Mouse (Mus musculus) 3T3-L1 (cell line): ENCODE data around the gene Rptor.
A peak's percentile ranks its signal among the peaks of the same experiment; 100 is the strongest.

Experiments
- DNase-seq: peaks from one replicate; pipeline ENCODE4 v3.0.0-alpha.2; 2015; ENCODE audit warnings: low read depth, low spot score

Gene Rptor

GRCm38 (mm10) chr11:119847076-119847475, 244.4 kb downstream of the Rptor start:
- no peak for DNase-seq

GRCm38 (mm10) chr11:119847569-119847968, 244.9 kb downstream of the Rptor start:
- no peak for DNase-seq

- no peak for DNase-seq
Observed at GRCm38 (mm10) chr11:119848189-119848588, 245.5 kb downstream of the Rptor start.

- DNase-seq = peak; percentile 60
Observed at GRCm38 (mm10) chr11:119855999-119856398, 253.3 kb downstream of the Rptor start.

- peak; percentile 27 for DNase-seq
Observed at GRCm38 (mm10) chr11:119862523-119863299, 260.0 kb downstream of the Rptor start.

GRCm38 (mm10) chr11:119863421-119863821, 260.7 kb downstream of the Rptor start:
- DNase-seq = peak; percentile 91

GRCm38 (mm10) chr11:119866837-119867236, 264.1 kb downstream of the Rptor start:
- DNase-seq = no peak

- DNase-seq = no peak
Observed at GRCm38 (mm10) chr11:119868138-119868537, 265.4 kb downstream of the Rptor start.

GRCm38 (mm10) chr11:119868556-119868955, 265.9 kb downstream of the Rptor start:
- DNase-seq = no peak

- DNase-seq = no peak
Observed at GRCm38 (mm10) chr11:119871141-119871540, 268.4 kb downstream of the Rptor start.

GRCm38 (mm10) chr11:119873643-119874042, 270.9 kb downstream of the Rptor start:
- DNase-seq = no peak

- no peak for DNase-seq
Observed at GRCm38 (mm10) chr11:119874841-119875240, 272.1 kb downstream of the Rptor start.

GRCm38 (mm10) chr11:119875685-119876084, 273.0 kb downstream of the Rptor start:
- no peak for DNase-seq

- DNase-seq = no peak
Observed at GRCm38 (mm10) chr11:119877124-119877523, 274.4 kb downstream of the Rptor start.

GRCm38 (mm10) chr11:119879573-119879972, 276.9 kb downstream of the Rptor start:
- DNase-seq = no peak

- DNase-seq = no peak
Observed at GRCm38 (mm10) chr11:119883646-119884045, 280.9 kb downstream of the Rptor start.

- no peak for DNase-seq
Observed at GRCm38 (mm10) chr11:119889966-119890365, 287.3 kb downstream of the Rptor start.

- DNase-seq = no peak
Observed at GRCm38 (mm10) chr11:119891601-119892215, 289.0 kb downstream of the Rptor start.

GRCm38 (mm10) chr11:119893667-119894236, 291.0 kb downstream of the Rptor start:
- no peak for DNase-seq

- no peak for DNase-seq
Observed at GRCm38 (mm10) chr11:119894634-119895033, 291.9 kb downstream of the Rptor start.

GRCm38 (mm10) chr11:119897041-119897440, 294.3 kb downstream of the Rptor start:
- no peak for DNase-seq

- DNase-seq = no peak
Observed at GRCm38 (mm10) chr11:119898976-119899375, 296.3 kb downstream of the Rptor start.

GRCm38 (mm10) chr11:119901174-119901573, 298.5 kb downstream of the Rptor start:
- DNase-seq = no peak
